Mouse (Mus musculus) erythroid progenitor cell, adult 5-6 weeks (primary cell): Measurements from ENCODE around the gene Gm17662. TPM values are rescaled to one million over a fixed set of nuclear protein-coding genes. Genes with fewer than 3 reads are reported as not detected.

Experiments
- ATAC-seq: replicated peaks from 2 replicates; pipeline ENCODE4 v1.8.0; 2016; ENCODE audit warnings: moderate number of reproducible peaks, mild to moderate bottlenecking, moderate TSS enrichment, inconsistent platforms; ENCODE audit not compliant: poor library complexity, low FRiP score, severe bottlenecking
- total RNA-seq, 2 experiments: library from RNA; stranded (forward) in 1 of 2; stranded (reverse) in 1 of 2; fragments of 150-400 nt in 1 of 2; fragments of 186-747, 209-891 nt in 1 of 2; gene quantifications; 2 replicates each; pipeline versions ENCODE4 v1.2.3 to v1.2.4; 2015 to 2017; ENCODE audit warnings: low replicate concordance in 2 of 2

The Gm17662 gene
- total RNA-seq, 2 experiments from 2014 or later, result not detected

- ATAC-seq, result no peak
These were observed 19.2 kb downstream of the Gm17662 start, which contains the start of gene C8a for GRCm38 (mm10) chr4:104876323-104876722. Gene C8a (minus strand): TSS chr4:104876398.

GRCm38 (mm10) chr4:104887486-104887885 lies 30.4 kb downstream of the Gm17662 start:
- ATAC-seq, result no peak

- ATAC-seq, result no peak
These were observed 31.6 kb downstream of the Gm17662 start for GRCm38 (mm10) chr4:104888499-104889262.

GRCm38 (mm10) chr4:104891708-104892107 lies 34.6 kb downstream of the Gm17662 start:
- no peak for ATAC-seq

- no peak for ATAC-seq
These were observed 36.5 kb downstream of the Gm17662 start for GRCm38 (mm10) chr4:104893588-104893987.

- ATAC-seq, result no peak
These were observed 37.0 kb downstream of the Gm17662 start for GRCm38 (mm10) chr4:104894004-104894734.

GRCm38 (mm10) chr4:104902836-104903235 lies 45.7 kb downstream of the Gm17662 start:
- ATAC-seq, result no peak

- no peak for ATAC-seq
These were observed 47.9 kb downstream of the Gm17662 start for GRCm38 (mm10) chr4:104905049-104905448.

Other genes with a start within 250 kb of the Gm17662 start
- not detected in 2 replicates for gene C8b, start 91.0 kb upstream of the Gm17662 start, total RNA-seq (2015; ENCODE audit: low replicate concordance)
- not detected in 2 replicates for gene C8b, start 91.0 kb upstream of the Gm17662 start, total RNA-seq (2017; ENCODE audit: low replicate concordance)
- not detected in 2 replicates for gene C8a, start 19.1 kb downstream of the Gm17662 start, total RNA-seq (2015; ENCODE audit: low replicate concordance)
- not detected in 2 replicates for gene C8a, start 19.1 kb downstream of the Gm17662 start, total RNA-seq (2017; ENCODE audit: low replicate concordance)
- not detected in 2 replicates for gene Fyb2, start 56.1 kb downstream of the Gm17662 start, total RNA-seq (2015; ENCODE audit: low replicate concordance)
- gene Fyb2, start 56.1 kb downstream of the Gm17662 start, total RNA-seq (2017; ENCODE audit: low replicate concordance), result not detected in 2 replicates